Mouse (Mus musculus) stomach, embryonic 16.5 days (tissue): ENCODE measurements around the gene Acot11. TPM values are rescaled to one million over a fixed set of nuclear protein-coding genes. Genes with fewer than 3 reads are reported as not detected.
A peak's percentile ranks its signal among the peaks of the same experiment; 100 is the strongest.

Source experiments
- ATAC-seq: fragments of 200-750 bp; cut with Nextera tagmentation; 2 replicates; pipeline ENCODE4 v1.8.0; 2017; ENCODE audit warnings: moderate number of reproducible peaks, moderate TSS enrichment; ENCODE audit not compliant: insufficient read depth, low FRiP score
- H3K27ac ChIP-seq: fragments of 300-500 bp; sonication (generic); 2 replicates; pipeline ENCODE4 v1.5.1; 2014; ENCODE audit warnings: low read length
- H3K27me3 ChIP-seq: fragments of 300-500 bp; sonication (generic); 2 replicates; pipeline ENCODE4 v1.6.1; 2014; ENCODE audit warnings: low read length, control low read depth, mixed read lengths; ENCODE audit not compliant: control insufficient read depth, insufficient read depth
- H3K36me3 ChIP-seq: fragments of 300-500 bp; sonication (generic); 2 replicates; pipeline ENCODE4 v1.6.1; 2014; ENCODE audit warnings: low read length; ENCODE audit not compliant: control insufficient read depth, insufficient read depth
- H3K4me1 ChIP-seq: fragments of 300-500 bp; sonication (generic); 2 replicates; pipeline ENCODE4 v1.6.1; 2014; ENCODE audit warnings: low read length, control low read depth, mixed read lengths; ENCODE audit not compliant: control insufficient read depth, insufficient read depth
- H3K4me2 ChIP-seq: fragments of 300-500 bp; sonication (generic); 2 replicates; pipeline ENCODE4 v1.6.1; 2014; ENCODE audit warnings: low read depth, low read length, mixed read lengths
- H3K4me3 ChIP-seq: fragments of 300-500 bp; sonication (generic); replicated peaks from 2 replicates; pipeline ENCODE4 v1.5.1; 2014; ENCODE audit warnings: mild to moderate bottlenecking, low read length
- H3K9ac ChIP-seq: fragments of 300-500 bp; sonication (generic); 2 replicates; pipeline ENCODE4 v1.6.1; 2014; ENCODE audit warnings: low read length
- H3K9me3 ChIP-seq: fragments of 300-500 bp; sonication (generic); replicated peaks from 2 replicates; pipeline ENCODE4 v1.6.1; 2016; ENCODE audit warnings: low read length, control low read depth; ENCODE audit not compliant: control insufficient read depth
- WGBS: fragments of 180-500 bp; shearing (Covaris S2); extraction: QIAGEN DNeasy Blood & Tissue Kit; methylation state at CpG from one replicate; pipeline ENCODE4 v1.1.7; 2014; 5-methylcytosine and 5-hydroxymethylcytosine counted together
- polyA plus RNA-seq: library from polyadenylated mRNA; unstranded; fragments of >200 nt; fragmentation: Nextera tagmentation; extraction: Ambion mirVana; gene quantifications from 2 replicates; pipeline ENCODE4 v1.2.1, GENCODE M21; 2015

Acot11 gene
- polyA plus RNA-seq, 1 experiment from 2014 or later, result 7.9 TPM

DNA sequence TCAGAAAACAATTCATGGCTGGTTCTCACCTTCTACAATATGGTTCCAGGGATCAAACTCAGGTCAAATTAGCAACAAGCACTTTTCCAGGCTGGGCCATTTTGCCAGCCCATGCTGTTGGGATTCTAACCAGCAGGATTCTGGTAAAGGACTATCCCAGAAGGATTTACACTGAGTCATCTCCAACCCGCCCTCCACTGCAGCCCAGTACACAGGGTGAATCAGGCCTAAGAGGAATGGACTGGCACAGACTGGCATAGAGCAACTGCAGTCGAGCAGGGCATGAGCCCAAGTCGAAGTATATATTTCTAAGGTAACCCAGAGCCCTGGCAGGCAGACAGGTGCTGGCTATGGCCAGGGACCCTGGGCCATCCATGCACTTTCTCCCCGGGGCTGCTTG, 12.2 kb upstream of the Acot11 start:
- H3K27me3 ChIP-seq, result no peaks in the 10 kb centered on the region
- no peak overlapping the region for H3K4me3 ChIP-seq
- WGBS, result 88% methylated on average over 4 of the region's 4 CpGs
- H3K27ac ChIP-seq, result no peak overlapping the region
- H3K9me3 ChIP-seq, result no peaks in the 10 kb centered on the region
- no peak overlapping the region for H3K9ac ChIP-seq
- H3K4me2 ChIP-seq, result no peak overlapping the region
- no peaks in the 10 kb centered on the region for H3K36me3 ChIP-seq
- no peaks in the 10 kb centered on the region for H3K4me1 ChIP-seq
- no peak for ATAC-seq

DNA sequence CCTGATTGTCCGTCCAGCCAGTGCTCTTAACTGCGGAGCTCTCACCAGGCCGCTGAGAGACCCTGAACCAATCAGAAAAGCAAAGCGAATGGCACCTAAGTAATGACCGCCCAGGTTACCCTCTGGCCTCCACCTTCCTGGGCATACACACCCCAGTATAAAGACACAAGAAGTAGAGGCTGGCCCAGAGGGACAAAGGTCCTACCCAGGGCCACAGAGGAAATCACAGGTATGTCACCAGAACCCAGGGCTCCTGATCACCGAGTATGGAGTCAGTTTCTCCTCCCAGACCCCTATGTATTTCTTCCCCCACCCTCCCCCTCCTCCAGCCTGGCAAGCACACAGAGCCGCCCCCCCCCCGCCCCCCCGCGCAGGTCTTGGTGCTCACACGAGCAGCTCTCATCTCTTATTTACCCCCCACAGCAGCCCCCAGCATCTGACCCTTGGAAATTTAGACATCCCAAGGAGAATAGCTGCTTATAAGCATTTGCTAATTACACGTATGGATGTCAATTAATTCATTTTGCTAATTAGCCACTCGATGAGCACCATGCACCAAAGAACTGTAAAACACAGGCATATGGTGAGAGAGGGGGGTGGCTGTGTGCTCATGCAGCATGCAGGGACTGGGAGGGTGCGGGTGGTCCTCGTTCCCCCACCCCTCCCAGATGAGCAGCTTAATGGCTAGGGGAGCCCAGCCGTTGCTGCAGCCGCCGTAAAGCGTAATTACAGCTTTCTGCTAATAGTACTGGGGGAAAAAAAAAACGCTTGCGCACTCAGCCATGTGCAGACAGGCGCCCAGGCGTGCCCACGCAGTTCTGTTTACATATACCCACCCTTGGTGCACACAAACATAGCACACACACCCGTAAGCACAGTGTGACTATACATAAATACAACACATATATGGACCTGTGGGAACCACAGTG, 10.9 kb upstream of the Acot11 start:
- Histone ChIP-seq H3K9ac (no peak overlapping the region), H3K27me3 (no peaks in the 10 kb centered on the region), H3K4me2 (no peak overlapping the region), H3K4me3 (no peak overlapping the region), H3K4me1 (no peaks in the 10 kb centered on the region), H3K9me3 (no peaks in the 10 kb centered on the region), H3K27ac (no peak overlapping the region), H3K36me3 (no peaks in the 10 kb centered on the region)
- WGBS, result 60% methylated on average over 25 of the region's 25 CpGs
- ATAC-seq, result no peak; the same call in 1 of the 2 replicates

DNA sequence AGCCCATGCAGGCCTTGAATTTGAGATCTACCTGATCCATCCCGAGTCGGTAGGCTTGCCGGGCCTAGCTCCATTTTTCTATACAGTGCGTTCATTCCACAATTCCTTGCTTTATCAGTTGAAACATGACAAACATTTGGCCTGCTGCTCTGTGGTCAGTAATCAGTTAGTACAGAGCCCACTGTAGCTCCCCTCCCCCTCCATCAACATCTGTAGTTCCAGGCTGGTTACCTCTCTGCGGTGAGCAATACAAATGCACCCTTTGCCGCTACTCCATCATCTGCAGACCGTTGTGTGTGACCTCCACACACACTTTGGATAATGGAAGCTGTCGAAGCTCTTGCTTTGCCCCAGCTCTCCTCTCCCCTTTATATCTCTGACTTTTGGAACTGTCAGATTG, 6.4 kb upstream of the Acot11 start:
- no peaks in the 10 kb centered on the region for H3K9me3 ChIP-seq
- ATAC-seq, result no peak
- no peaks in the 10 kb centered on the region for H3K4me1 ChIP-seq
- no peak overlapping the region for H3K4me2 ChIP-seq
- H3K27me3 ChIP-seq, result no peaks in the 10 kb centered on the region
- no peak overlapping the region for H3K27ac ChIP-seq
- H3K36me3 ChIP-seq, result no peaks in the 10 kb centered on the region
- WGBS, result 86% methylated on average over 8 of the region's 8 CpGs
- H3K4me3 ChIP-seq, result no peak overlapping the region
- no peak overlapping the region for H3K9ac ChIP-seq

DNA sequence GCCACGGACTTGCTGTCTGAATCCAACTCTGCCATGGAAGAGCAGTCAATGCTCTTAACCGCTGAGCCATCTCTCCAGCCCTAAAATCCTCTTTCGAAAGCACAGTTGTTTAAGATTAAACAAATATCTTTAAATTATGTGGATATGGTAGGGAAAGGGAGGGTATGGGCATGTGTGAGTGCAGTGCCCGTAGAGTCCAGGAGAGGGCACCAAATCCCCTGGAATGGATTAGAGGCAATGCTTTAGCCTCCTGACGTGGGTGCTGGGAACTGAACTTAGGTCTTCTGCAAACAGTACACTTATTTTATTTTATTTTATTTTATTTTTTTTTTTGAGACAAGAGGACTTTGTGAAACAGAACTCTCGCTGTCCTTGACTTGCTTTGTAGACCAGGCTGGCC, 5.2 kb upstream of the Acot11 start:
- no peaks in the 10 kb centered on the region for H3K27me3 ChIP-seq
- WGBS, result 87% methylated on average over 6 of the region's 6 CpGs
- no peak overlapping the region for H3K27ac ChIP-seq

DNA sequence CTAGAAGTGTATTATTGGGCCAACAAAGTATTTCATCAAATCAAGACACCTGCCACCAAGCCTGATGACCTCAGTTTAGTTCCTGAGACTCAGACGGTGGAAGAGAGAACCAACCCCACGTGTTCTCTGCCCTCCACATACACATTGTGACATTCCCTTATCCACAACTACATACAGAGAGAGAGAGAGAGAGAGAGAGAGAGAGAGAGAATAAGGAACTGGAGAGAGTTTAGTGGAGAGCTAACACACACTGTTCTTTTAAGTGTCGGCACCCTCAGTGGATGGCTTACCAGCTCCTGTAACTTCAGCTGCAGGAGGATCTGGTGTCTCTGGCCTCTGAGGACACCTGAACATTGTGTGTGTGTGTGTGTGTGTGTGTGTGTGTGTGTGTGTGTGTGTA, 2.5 kb upstream of the Acot11 start:
- no peak overlapping the region for H3K9ac ChIP-seq
- H3K4me3 ChIP-seq, result no peak overlapping the region
- H3K27ac ChIP-seq, result no peak overlapping the region
- 69% methylated on average over 3 of the region's 3 CpGs for WGBS
- H3K4me1 ChIP-seq, result peaks cover 4% of the 10 kb centered on the region; the same call in 1 of the 2 replicates
- no peak overlapping the region for H3K4me2 ChIP-seq
- H3K36me3 ChIP-seq, result no peaks in the 10 kb centered on the region
- ATAC-seq, result no peak
- H3K27me3 ChIP-seq, result no peaks in the 10 kb centered on the region
- no peaks in the 10 kb centered on the region for H3K9me3 ChIP-seq

More for the DNA sequence above, 5.2 kb upstream of the Acot11 start:
- no peak overlapping the region for H3K4me2 ChIP-seq
- no peak overlapping the region for H3K4me3 ChIP-seq
- no peaks in the 10 kb centered on the region for H3K36me3 ChIP-seq
- no peaks in the 10 kb centered on the region for H3K9me3 ChIP-seq
- no peak overlapping the region for H3K9ac ChIP-seq
- no peak for ATAC-seq
- H3K4me1 ChIP-seq, result peaks cover under 1% of the 10 kb centered on the region; the same call in 1 of the 2 replicates

DNA sequence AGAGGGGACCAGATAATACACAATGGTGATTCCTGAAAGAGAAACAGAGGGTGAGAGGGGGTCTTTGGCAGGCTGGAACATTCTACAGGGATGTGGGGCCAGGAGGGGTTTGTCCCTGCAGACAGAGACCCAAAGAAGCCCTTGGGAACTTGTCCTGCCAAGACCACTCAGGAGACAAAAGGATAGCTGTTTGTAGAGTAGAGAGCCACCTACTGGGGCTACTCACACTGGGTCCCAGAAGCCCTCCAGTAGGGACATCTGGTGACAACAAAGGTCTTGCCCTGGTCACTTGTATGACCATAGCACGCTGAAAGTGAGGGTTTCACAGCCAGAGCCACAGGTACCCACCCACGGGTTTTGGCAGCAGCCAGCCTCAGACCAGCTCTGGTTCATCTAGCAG, 1.1 kb upstream of the Acot11 start:
- H3K4me2 ChIP-seq, result no peak overlapping the region
- H3K4me3 ChIP-seq, result no peak overlapping the region
- no peak for ATAC-seq
- no peak overlapping the region for H3K9ac ChIP-seq
- H3K27me3 ChIP-seq, result no peaks in the 10 kb centered on the region
- H3K27ac ChIP-seq, result no peak overlapping the region
- 45% methylated on average over 2 of the region's 2 CpGs for WGBS
- no peaks in the 10 kb centered on the region for H3K36me3 ChIP-seq
- peaks cover 4% of the 10 kb centered on the region; the same call in 1 of the 2 replicates for H3K4me1 ChIP-seq
- H3K9me3 ChIP-seq, result no peaks in the 10 kb centered on the region

DNA sequence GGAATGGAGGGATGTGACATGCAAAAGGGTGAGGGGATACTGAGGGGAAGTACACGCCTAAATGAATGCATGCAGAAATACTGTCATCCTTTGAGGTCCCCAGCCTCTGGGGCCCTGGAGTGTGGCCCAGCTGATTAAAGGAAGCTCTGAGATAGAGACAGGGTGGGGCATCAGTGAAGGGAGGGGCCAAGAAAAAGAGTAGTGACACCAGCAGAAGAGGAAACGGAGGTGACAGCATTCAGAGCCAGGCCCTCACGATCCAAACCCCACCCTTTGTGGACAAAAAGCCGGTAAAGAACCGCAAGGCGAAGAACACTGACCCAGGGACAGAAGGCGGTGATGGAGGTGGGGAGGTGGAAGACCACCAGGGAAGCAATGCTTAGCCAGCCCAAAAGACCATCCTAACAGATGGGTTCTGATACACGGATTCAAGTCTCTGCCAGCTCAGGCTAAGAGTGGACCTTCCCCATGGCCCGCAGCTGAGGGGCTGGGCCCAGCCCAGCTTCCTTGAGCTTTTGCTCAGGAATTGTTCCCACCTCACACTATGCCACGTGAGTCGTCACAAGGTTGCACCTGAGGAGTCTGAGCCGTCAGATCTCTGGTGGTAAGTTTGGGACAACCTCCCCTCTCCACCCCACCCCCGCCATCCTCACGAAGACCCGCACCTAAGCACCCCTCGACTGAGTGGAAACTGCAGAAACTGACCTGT, 443 bp downstream of the Acot11 start:
- Histone ChIP-seq H3K27ac (peak overlapping the region; percentile 21), H3K4me2 (peak overlapping the region; percentile 55), H3K4me1 (peaks cover 16% of the 10 kb centered on the region), H3K9me3 (no peaks in the 10 kb centered on the region), H3K9ac (peak overlapping the region; percentile 61), H3K4me3 (peak overlapping the region; percentile 43), H3K27me3 (no peaks in the 10 kb centered on the region), H3K36me3 (no peaks in the 10 kb centered on the region)
- 0 out of 2 replicates have a peak, but pooled peaks have one; percentile 15 for ATAC-seq
- 31% methylated on average over 16 of the region's 16 CpGs for WGBS

DNA sequence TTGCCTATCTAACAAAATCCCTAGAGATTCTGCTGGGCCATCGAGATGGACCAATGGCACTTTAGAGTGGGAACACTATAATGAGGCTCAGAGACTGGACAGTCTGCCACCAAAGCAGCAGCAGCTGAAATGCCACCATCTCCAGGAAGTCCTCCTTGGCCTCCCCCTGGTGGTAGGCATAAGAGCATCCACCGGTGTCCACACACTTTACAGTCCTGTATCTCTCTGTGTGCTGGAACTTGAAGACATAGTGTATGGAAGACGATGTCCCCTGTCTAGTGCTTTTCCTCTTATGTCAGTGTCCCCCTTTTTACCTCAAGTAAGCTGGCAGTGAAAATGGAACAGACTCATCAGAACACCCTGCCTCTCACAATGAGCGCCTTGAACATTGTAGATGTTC, 1.0 kb downstream of the Acot11 start:
- H3K4me3 ChIP-seq, result no peak overlapping the region
- ATAC-seq, result no peak
- H3K27me3 ChIP-seq, result no peaks in the 10 kb centered on the region
- H3K9ac ChIP-seq, result no peak overlapping the region
- 82% methylated on average over 4 of the region's 4 CpGs for WGBS
- peak overlapping the region; percentile 55 for H3K4me2 ChIP-seq
- peaks cover 22% of the 10 kb centered on the region for H3K4me1 ChIP-seq
- no peak overlapping the region for H3K27ac ChIP-seq
- H3K9me3 ChIP-seq, result no peaks in the 10 kb centered on the region
- no peaks in the 10 kb centered on the region for H3K36me3 ChIP-seq

DNA sequence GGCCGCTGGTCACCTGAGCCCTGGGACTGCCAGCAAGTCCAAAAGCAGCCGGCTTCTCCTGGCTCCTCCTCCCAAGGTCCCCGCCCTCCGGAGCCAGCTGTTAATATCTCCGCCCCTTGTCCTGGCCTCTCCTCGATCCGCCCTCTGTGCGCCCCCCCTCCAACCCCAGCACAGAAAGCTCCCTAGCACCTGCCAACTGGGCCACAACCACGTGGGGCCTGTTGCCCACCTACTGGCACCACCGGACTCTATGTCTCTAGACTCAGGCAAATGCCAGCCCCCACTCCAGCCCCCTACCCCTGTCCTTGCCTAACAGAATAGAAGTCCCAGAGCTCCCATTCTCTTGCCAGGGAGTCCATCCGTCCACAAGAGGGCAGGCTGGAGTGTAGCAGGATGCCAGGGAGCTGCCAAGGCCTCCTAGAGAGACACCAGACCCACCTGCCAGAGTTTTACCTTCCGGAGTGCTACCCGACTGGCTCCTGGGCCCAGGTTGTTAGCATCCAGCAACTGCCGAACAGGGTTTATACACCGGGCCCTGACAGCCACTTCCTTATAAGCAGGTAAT, 4.9 kb downstream of the Acot11 start:
- peak; percentile 85 for ATAC-seq
- WGBS, result 6% methylated on average over 15 of the region's 15 CpGs
- no peaks in the 10 kb centered on the region for H3K27me3 ChIP-seq
- H3K9me3 ChIP-seq, result no peaks in the 10 kb centered on the region
- peaks cover 24% of the 10 kb centered on the region for H3K4me1 ChIP-seq
- H3K4me2 ChIP-seq, result peak overlapping the region; percentile 48
- peak overlapping the region; percentile 58 for H3K9ac ChIP-seq
- H3K4me3 ChIP-seq, result peak overlapping the region; percentile 32
- no peaks in the 10 kb centered on the region for H3K36me3 ChIP-seq
- H3K27ac ChIP-seq, result peak overlapping the region; percentile 57
